Mouse (Mus musculus) heart, adult 2 months (tissue): Measurements from ENCODE around the gene Jak3. TPM values are rescaled to one million over a fixed set of nuclear protein-coding genes. Genes with fewer than 3 reads are reported as not detected.
"Not testable (repeated sequence)": the region's sequence is repeated elsewhere in the genome, so short reads cannot be mapped to it uniquely, and the experiment has no call there.

Experiments used
- DNase-seq, 2 experiments: peaks; one replicate each; pipeline ENCODE4 v3.0.0; 2021
- H3K27ac ChIP-seq: fragments of 200-600 bp; 2 replicates; pipeline ENCODE4 v1.8.1; 2022
- H3K27me3 ChIP-seq: fragments of 200-500 bp; 2 replicates; pipeline ENCODE4 v1.6.1; 2012; ENCODE audit warnings: mild to moderate bottlenecking, low read length, inconsistent platforms, mixed read lengths; ENCODE audit not compliant: control insufficient read depth, insufficient read depth
- H3K36me3 ChIP-seq: fragments of 200-500 bp; 2 replicates; pipeline ENCODE4 v1.6.1; 2012; ENCODE audit warnings: low read length, inconsistent platforms; ENCODE audit not compliant: control insufficient read depth, insufficient read depth
- H3K4me1 ChIP-seq: fragments of 200-500 bp; 2 replicates; pipeline ENCODE4 v1.6.1; 2011; ENCODE audit warnings: low read length; ENCODE audit not compliant: control insufficient read depth, insufficient read depth
- H3K4me3 ChIP-seq: fragments of 200-600 bp; 2 replicates; pipeline ENCODE4 v1.8.1; 2022
- H3K79me2 ChIP-seq: fragments of 200-500 bp; replicated peaks from 2 replicates; pipeline ENCODE4 v1.6.1; 2012; ENCODE audit warnings: mild to moderate bottlenecking, inconsistent platforms, low read length, moderate library complexity, mixed read lengths; ENCODE audit not compliant: control insufficient read depth, insufficient read depth
- H3K9ac ChIP-seq: fragments of 200-500 bp; 2 replicates; pipeline ENCODE4 v1.6.1; 2012; ENCODE audit warnings: low read depth, mild to moderate bottlenecking, control low read depth, inconsistent platforms, low read length, mixed read lengths
- CTCF ChIP-seq: fragments of 200-600 bp; IDR thresholded peaks from 2 replicates; pipeline ENCODE4 v1.8.1; 2022; ENCODE audit warnings: antibody characterized with exemption, mild to moderate bottlenecking, moderate library complexity
- EP300 ChIP-seq: fragments of 200-500 bp; IDR thresholded peaks from 2 replicates; pipeline ENCODE4 v1.6.1; 2011; ENCODE audit warnings: low read depth, low read length, control low read depth; ENCODE audit not compliant: insufficient read depth
- POLR2A ChIP-seq: fragments of 200-500 bp; IDR thresholded peaks from 2 replicates; pipeline ENCODE4 v1.6.1; 2011; ENCODE audit warnings: mild to moderate bottlenecking, low read depth, low read length, control low read depth; ENCODE audit not compliant: insufficient read depth
- WGBS: fragments of 180-500 bp; shearing (Covaris S2); methylation state at CpG from one replicate; pipeline ENCODE4 v1.1.7; 2018; 5-methylcytosine and 5-hydroxymethylcytosine counted together
- intact Hi-C: fragments of 180-260 bp; cut with DNase I; formaldehyde crosslinking; loops from one replicate; pipeline ENCODE4 v1.15.1; 2025
- microRNA-seq, 2 experiments: library from miRNA; unstranded; fragments of <30 nt; microRNA quantifications; one replicate each; pipeline ENCODE4 v1.2.0; 2021
- polyA plus RNA-seq: library from polyadenylated mRNA; depleted of rRNA; stranded (reverse); fragments of >200 nt; gene quantifications from 2 replicates; pipeline ENCODE4 v1.2.3, GENCODE M21; 2012; rRNA removed
- total RNA-seq, 2 experiments: library from RNA; stranded (reverse); gene quantifications; 2 replicates each; pipeline ENCODE4 v1.2.3; 2021

Jak3 gene
- total and polyA plus RNA-seq, 3 experiments, result 8.1 to 23.3 (median 8.6) TPM

DNA sequence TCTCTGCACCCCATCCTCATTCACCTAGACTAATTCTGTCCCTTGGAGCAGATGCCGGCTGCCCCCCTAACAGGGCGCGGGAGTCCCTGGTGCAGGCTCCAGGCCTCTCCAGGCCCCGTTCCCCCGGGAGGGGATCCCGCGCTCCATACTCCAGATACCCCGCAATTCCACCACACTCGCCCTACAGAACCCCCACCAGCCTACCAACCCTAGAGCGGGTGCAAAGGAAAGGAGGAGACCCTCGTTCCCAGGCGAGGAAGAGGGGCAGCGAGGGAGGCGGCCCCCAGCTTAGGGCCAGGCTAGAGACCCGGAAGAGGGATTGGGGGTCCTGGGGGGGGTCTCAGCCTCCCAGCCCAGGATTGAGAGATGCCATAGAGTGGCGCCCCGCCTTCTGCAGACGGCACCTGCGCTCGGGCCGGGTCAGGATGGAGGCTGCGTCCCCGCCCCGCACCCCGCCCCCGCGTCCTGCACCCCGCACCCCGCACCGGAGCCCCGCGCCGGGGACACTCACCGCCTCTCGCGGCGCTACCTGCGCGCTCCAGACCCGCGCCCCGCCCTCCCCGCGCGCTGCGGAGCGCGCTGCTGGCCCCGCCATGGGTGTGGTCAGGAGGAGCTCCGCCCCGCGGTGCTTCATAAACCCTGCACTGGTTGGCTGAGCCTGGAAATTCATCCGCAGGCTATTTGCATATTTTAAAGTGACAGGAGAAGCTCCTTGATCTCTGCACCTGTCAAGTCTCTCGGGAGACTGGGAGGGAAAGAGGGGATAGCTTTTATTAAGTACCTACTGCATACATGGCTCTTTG lies 49.2 kb downstream of the Jak3 start, which contains the start of gene Fcho1:
Gene Fcho1, minus strand, starts transcription at position 595 of the 803 bp plus-strand sequence.
- no peaks in the 10 kb centered on the region for H3K27me3 ChIP-seq
- 3% methylated on average over 54 of the region's 54 CpGs for WGBS

DNA sequence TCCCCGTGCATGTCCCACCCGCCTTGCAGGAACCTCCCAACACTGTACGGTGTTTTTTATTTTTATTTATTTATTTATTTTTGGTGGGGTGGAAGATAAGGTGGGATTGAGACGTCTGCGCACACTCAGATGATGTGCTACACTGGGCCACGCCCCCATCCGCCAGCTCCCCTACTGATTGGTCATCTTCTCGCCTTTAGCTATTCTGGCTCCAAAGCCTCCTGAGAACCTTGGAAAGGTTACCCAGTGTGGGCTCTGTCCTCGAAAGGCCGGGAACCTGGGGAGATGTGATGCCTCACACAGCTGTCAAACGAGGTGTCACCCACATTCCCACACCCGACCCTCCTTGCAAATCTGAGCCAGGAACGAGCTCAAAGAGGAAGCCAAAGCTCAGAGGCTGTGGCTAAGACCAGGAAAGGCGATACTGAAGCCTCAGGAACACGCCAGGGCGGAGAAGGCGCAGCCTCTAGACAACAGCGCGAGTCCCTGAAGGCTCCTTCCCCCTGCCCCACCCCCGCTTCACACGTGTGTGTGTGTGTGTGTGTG lies 52.2 kb downstream of the Jak3 start:
- Histone ChIP-seq H3K36me3 (no peaks in the 10 kb centered on the region), H3K4me1 (no peaks in the 10 kb centered on the region; the same call in 1 of the 2 replicates), H3K27me3 (no peaks in the 10 kb centered on the region), H3K79me2 (no peaks in the 10 kb centered on the region), H3K4me3 (peak overlapping the region; percentile 28; the same call in 1 of the 2 replicates), H3K27ac (no peak overlapping the region), H3K9ac (0 out of 2 replicates have a peak overlapping the region, but pooled peaks have one; percentile 29)
- no peak for DNase-seq
- intact Hi-C loops, result no loop called here
- TF ChIP-seq EP300, result no peak
- no peak for TF ChIP-seq CTCF
- TF ChIP-seq POLR2A, result no peak
- WGBS, result 7% methylated on average over 21 of the region's 21 CpGs

More for the DNA sequence above, 49.2 kb downstream of the Jak3 start, which contains the start of gene Fcho1:
- intact Hi-C loops, result no loop called here
- no peaks in the 10 kb centered on the region for H3K79me2 ChIP-seq
- H3K27ac ChIP-seq, result no peak within 1 kb of the TSS
- no peaks in the 10 kb centered on the region; the same call in 1 of the 2 replicates for H3K4me1 ChIP-seq
- H3K4me3 ChIP-seq, result peak within 1 kb of the TSS; percentile 40
- DNase-seq, result peak; percentile 68 to 81
- no peak for TF ChIP-seq CTCF
- TF ChIP-seq POLR2A, result no peak
- no peak for TF ChIP-seq EP300
- no peak within 1 kb of the TSS for H3K9ac ChIP-seq
- no peaks in the 10 kb centered on the region for H3K36me3 ChIP-seq

GRCm38 (mm10) chr8:71728826-71729620 lies 52.9 kb downstream of the Jak3 start:
- no peak overlapping the region for H3K4me3 ChIP-seq
- no peaks in the 10 kb centered on the region for H3K36me3 ChIP-seq
- H3K4me1 ChIP-seq, result no peaks in the 10 kb centered on the region; the same call in 1 of the 2 replicates
- H3K27me3 ChIP-seq, result no peaks in the 10 kb centered on the region
- no peak for TF ChIP-seq CTCF
- TF ChIP-seq EP300, result no peak
- no peak for TF ChIP-seq POLR2A
- DNase-seq, result no peak
- WGBS, result 4% methylated on average over 16 of the region's 16 CpGs
- H3K27ac ChIP-seq, result no peak overlapping the region
- H3K9ac ChIP-seq, result 0 out of 2 replicates have a peak overlapping the region, but pooled peaks have one; percentile 29
- H3K79me2 ChIP-seq, result no peaks in the 10 kb centered on the region
- intact Hi-C loops, result no loop called here

DNA sequence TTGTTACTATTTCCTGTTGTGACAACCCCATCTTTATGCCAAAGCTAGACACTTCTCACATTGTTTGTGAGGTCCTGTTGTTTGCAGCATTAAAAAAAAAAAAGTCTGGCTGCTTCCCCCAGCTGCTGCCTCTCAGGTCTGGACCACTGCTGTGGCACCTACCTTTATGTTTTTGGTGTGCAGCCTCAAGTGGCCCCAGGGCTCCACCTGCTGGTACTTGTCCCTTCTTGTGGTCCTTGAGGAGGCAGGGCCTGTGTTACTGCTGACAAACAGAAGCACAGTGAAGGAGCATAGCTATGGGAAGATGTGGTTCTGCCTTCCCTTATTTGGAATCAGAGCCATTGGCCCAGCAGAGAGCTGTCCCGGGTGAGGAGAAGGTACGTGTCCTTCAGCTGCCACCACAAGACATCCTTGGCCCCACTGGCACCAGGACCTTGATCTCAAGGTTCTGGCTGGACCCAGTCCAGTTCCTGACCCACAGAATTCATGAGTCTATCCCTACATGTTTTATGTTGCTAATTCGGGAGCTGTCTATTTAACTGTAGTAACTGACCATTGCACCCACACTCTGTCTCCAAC lies 55.6 kb downstream of the Jak3 start:
- DNase-seq, result peak; percentile 50 to 69
- TF ChIP-seq POLR2A, result no peak
- peak; percentile 74 for TF ChIP-seq CTCF
- TF ChIP-seq EP300, result no peak
- H3K4me1 ChIP-seq, result no peaks in the 10 kb centered on the region; the same call in 1 of the 2 replicates
- intact Hi-C loops, result loop anchor here (2.0 kb wide), 2 partner anchors 23 to 291 kb away; no protein-coding TSS in a partner anchor
- H3K27me3 ChIP-seq, result no peaks in the 10 kb centered on the region
- no peak overlapping the region for H3K27ac ChIP-seq
- no peaks in the 10 kb centered on the region for H3K36me3 ChIP-seq
- 63% methylated on average over 3 of the region's 3 CpGs for WGBS
- no peak overlapping the region for H3K9ac ChIP-seq
- no peaks in the 10 kb centered on the region for H3K79me2 ChIP-seq
- H3K4me3 ChIP-seq, result no peak overlapping the region

DNA sequence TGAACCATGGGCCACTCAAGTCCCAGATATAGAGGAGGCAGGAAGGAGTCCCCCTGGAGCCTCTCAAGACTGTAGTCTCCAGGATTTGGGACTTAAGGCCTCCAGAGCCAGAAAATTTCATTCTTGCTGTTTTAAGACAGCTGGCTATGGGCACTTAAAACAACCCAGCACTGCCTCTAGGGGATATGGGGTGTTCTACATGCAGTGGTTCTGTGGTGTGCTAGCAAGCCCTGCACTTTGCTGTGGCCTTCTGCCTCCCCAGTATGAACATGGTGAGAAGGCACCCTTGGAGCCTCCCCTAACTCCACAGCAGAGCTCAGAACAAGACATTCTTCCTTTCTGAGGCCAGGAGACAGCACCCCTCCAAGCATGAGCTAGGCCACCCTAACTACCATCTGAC lies 62.2 kb downstream of the Jak3 start:
- intact Hi-C loops, H3K36me3 ChIP-seq, H3K79me2 ChIP-seq: not testable (repeated sequence)

More for the DNA sequence above, 62.2 kb downstream of the Jak3 start:
- not testable (repeated sequence) for H3K4me3 ChIP-seq, H3K4me1 ChIP-seq, H3K9ac ChIP-seq, H3K27ac ChIP-seq, DNase-seq, H3K27me3 ChIP-seq

Small RNA genes within 50 kb of the gene (microRNA-seq; reads per million reads assigned to microRNA genes)
- gene Mir6769b, result 0 reads per million in 2 experiments

Other genes with a start within 250 kb of the Jak3 start
- gene Abhd8, start 212.6 kb upstream of the Jak3 start, total RNA-seq, result 10 to 100 TPM; 25.8 to 26.5 TPM
- 30.4 and 38.3 TPM in 2 replicates for gene Abhd8, start 212.6 kb upstream of the Jak3 start, polyA plus RNA-seq
- 100 to 1,000 TPM; 120 to 128 TPM for gene Mrpl34, start 211.3 kb upstream of the Jak3 start, total RNA-seq
- gene Mrpl34, start 211.3 kb upstream of the Jak3 start, polyA plus RNA-seq, result 81.7 and 153 TPM in 2 replicates
- 10 to 100 TPM; 30.4 to 31.8 TPM for gene Dda1, start 207.1 kb upstream of the Jak3 start, total RNA-seq
- gene Dda1, start 207.1 kb upstream of the Jak3 start, polyA plus RNA-seq, result 51.8 and 51.9 TPM in 2 replicates
- 10 to 100 TPM; 15.6 to 16.3 TPM for gene Ano8, start 190.3 kb upstream of the Jak3 start, total RNA-seq
- gene Ano8, start 190.3 kb upstream of the Jak3 start, polyA plus RNA-seq, result 15.3 and 18.4 TPM in 2 replicates
- gene Gtpbp3, start 188.2 kb upstream of the Jak3 start, total RNA-seq, result 10 to 100 TPM; 16.6 to 20.5 TPM
- gene Gtpbp3, start 188.2 kb upstream of the Jak3 start, polyA plus RNA-seq, result 18.4 and 19.8 TPM in 2 replicates
- gene Plvap, start 164.5 kb upstream of the Jak3 start, total RNA-seq, result 10 to 100 TPM; 22.1 to 28.3 TPM
- 37.2 and 42.9 TPM in 2 replicates for gene Plvap, start 164.5 kb upstream of the Jak3 start, polyA plus RNA-seq
- not detected for gene Ccdc194, start 150.6 kb upstream of the Jak3 start, total RNA-seq
- 0.10 and 0.23 TPM in 2 replicates for gene Ccdc194, start 150.6 kb upstream of the Jak3 start, polyA plus RNA-seq
- 10 to 100 TPM; 17.4 to 18.1 TPM for gene Bst2, start 138.8 kb upstream of the Jak3 start, total RNA-seq
- 69.8 and 85.9 TPM in 2 replicates for gene Bst2, start 138.8 kb upstream of the Jak3 start, polyA plus RNA-seq
- 10 to 100 TPM; 27.0 to 29.7 TPM for gene Mvb12a, start 133.4 kb upstream of the Jak3 start, total RNA-seq
- gene Mvb12a, start 133.4 kb upstream of the Jak3 start, polyA plus RNA-seq, result 51.6 and 53.7 TPM in 2 replicates
- gene Tmem221, start 117.4 kb upstream of the Jak3 start, total RNA-seq, result under 1 TPM in 1 of 2 experiments, not detected in 1; 0.16 TPM
- gene Tmem221, start 117.4 kb upstream of the Jak3 start, polyA plus RNA-seq, result 0.29 and 0.51 TPM in 2 replicates
- under 1 TPM; 0.14 to 0.18 TPM for gene Nxnl1, start 109.7 kb upstream of the Jak3 start, total RNA-seq
- 0.12 TPM in 1 of 2 replicates, not detected in the other for gene Nxnl1, start 109.7 kb upstream of the Jak3 start, polyA plus RNA-seq
- 100 to 1,000 TPM; 159 to 191 TPM for gene Slc27a1, start 107.4 kb upstream of the Jak3 start, total RNA-seq
- 227 and 281 TPM in 2 replicates for gene Slc27a1, start 107.4 kb upstream of the Jak3 start, polyA plus RNA-seq
- gene Pgls, start 84.1 kb upstream of the Jak3 start, total RNA-seq, result 10 to 100 TPM; 58.6 to 66.3 TPM
- gene Pgls, start 84.1 kb upstream of the Jak3 start, polyA plus RNA-seq, result 53.2 and 80.4 TPM in 2 replicates
- under 1 TPM; 0.78 to 0.82 TPM for gene Fam129c, start 78.6 kb upstream of the Jak3 start, total RNA-seq
- gene Fam129c, start 78.6 kb upstream of the Jak3 start, polyA plus RNA-seq, result 1.7 and 2.4 TPM in 2 replicates
- 10 to 100 TPM; 39.3 to 39.6 TPM for gene Colgalt1, start 65.3 kb upstream of the Jak3 start, total RNA-seq
- gene Colgalt1, start 65.3 kb upstream of the Jak3 start, polyA plus RNA-seq, result 55.8 and 76.6 TPM in 2 replicates
- under 1 TPM; 0.61 to 0.86 TPM for gene Unc13a, start 4.5 kb upstream of the Jak3 start, total RNA-seq
- gene Unc13a, start 4.5 kb upstream of the Jak3 start, polyA plus RNA-seq, result 1.4 and 1.8 TPM in 2 replicates
- 1 to 10 TPM; 4.0 to 4.1 TPM for gene Insl3, start 12.9 kb downstream of the Jak3 start, total RNA-seq
- gene Insl3, start 12.9 kb downstream of the Jak3 start, polyA plus RNA-seq, result 16.3 and 19.3 TPM in 2 replicates
- gene B3gnt3, start 25.5 kb downstream of the Jak3 start, total RNA-seq, result 1 to 10 TPM; 6.1 to 6.4 TPM
- gene B3gnt3, start 25.5 kb downstream of the Jak3 start, polyA plus RNA-seq, result 5.4 and 8.6 TPM in 2 replicates
- under 1 TPM; 0.23 to 0.64 TPM for gene Fcho1, start 49.4 kb downstream of the Jak3 start, total RNA-seq
- gene Fcho1, start 49.4 kb downstream of the Jak3 start, polyA plus RNA-seq, result 2.7 and 4.5 TPM in 2 replicates
- gene Zfp709, start 205.7 kb downstream of the Jak3 start, total RNA-seq, result 1 to 10 TPM; 4.4 to 6.2 TPM
- 0.59 and 1.0 TPM in 2 replicates for gene Zfp709, start 205.7 kb downstream of the Jak3 start, polyA plus RNA-seq
- 1 to 10 TPM; 3.1 to 3.5 TPM for gene Zfp882, start 232.3 kb downstream of the Jak3 start, total RNA-seq
- gene Zfp882, start 232.3 kb downstream of the Jak3 start, polyA plus RNA-seq, result 0.55 and 1.5 TPM in 2 replicates
- gene Zfp617, start 232.3 kb downstream of the Jak3 start, total RNA-seq, result 10 to 100 TPM; 19.8 to 24.4 TPM
- 4.7 and 10.9 TPM in 2 replicates for gene Zfp617, start 232.3 kb downstream of the Jak3 start, polyA plus RNA-seq